Mouse (Mus musculus): ENCODE results near the gene Gm11444. TPM values are rescaled to one million over a fixed set of nuclear protein-coding genes. Genes with fewer than 3 reads are reported as not detected.

The Gm11444 gene
- not detected in 2 replicates for polyA plus RNA-seq (2012; rRNA removed)

DNA sequence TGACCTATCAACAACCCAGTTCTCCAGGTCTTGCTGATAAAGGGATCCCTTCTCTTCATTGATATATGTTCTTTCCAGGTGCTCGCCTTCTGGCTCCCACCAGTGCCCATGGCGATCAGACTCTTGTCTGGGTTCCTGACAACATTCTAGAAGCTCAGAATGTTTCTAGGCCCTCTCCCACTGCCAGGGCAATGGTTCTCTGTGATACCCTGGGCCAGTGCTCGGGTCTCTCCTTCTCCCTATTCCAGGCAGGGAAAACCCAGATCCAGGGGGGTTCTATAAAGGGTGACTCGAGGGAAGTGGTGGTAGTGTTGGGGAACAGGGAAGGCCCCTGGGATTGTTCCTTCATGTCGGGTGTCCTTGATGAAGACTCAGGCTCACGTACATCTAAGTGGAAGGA, at the start of gene Gm11444:
Gene Gm11444, minus strand, starts transcription at position 101 of the 400 bp plus-strand sequence.
- no peak for TF ChIP-seq CTCF (IDR thresholded peaks at IDR 0.05; ENCODE audit: insufficient read depth, low read length)
- DNase-seq: no peak
- WGBS: 89% methylated on average over 6 of the region's 6 CpGs
- Histone ChIP-seq H3K4me3 (replicated peaks; ENCODE audit: extremely low read depth, low read depth, low read length) (no peak within 1 kb of the TSS), H3K4me1 (ENCODE audit: control insufficient read depth, insufficient read depth, low read length) (peaks cover 4% of the 10 kb centered on the region; the same call in 1 of the 2 replicates)

GRCm38 (mm10) chr11:85896335-85896985, 46.3 kb upstream of the Gm11444 start:
- WGBS: 35% methylated on average over 13 of the region's 13 CpGs

DNA sequence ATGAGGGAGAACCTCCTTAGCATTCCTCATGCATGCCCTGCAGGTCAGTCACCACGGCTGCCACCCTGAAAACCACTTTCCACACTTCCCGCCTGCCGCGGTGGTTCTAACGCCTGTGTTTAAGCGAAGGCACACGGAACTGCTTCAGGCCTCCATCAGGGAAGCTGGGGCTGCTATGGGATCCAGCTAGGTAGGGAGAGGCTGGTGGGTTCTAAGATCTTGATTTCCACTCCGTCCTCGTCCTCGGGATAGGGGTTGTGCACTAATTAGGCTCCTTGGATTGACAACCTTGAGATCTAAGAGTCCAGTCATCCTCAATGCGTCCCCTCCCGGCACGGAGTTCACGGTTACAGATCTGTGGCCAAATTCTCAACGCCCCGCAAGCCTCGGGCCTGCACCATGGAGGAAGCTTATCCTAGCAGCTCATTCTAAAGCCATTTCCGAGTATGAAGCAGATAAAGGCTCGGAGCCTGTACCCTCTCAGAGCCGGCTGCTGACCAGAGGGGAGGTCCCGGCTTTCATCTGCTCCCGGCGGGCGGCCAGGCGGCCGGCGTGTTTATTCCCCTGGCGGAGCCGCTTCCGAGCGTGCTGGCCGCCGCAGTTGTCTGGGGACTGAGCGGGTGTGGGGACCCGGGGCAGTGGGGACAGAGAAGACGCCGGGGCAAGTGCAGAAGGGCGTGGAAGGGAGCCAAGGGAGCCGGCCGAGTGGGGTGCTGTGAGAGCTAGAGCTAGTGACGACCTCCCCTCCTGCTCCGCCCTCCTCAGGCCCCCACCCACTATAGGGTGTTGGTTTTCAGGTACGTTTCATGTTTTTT, 44.8 kb upstream of the Gm11444 start:
- 5% methylated on average over 43 of the region's 43 CpGs for WGBS
- peak; percentile 41 for DNase-seq
- H3K4me1 ChIP-seq (ENCODE audit: control insufficient read depth, insufficient read depth, low read length): peaks cover 7% of the 10 kb centered on the region
- no peak for TF ChIP-seq POLR2A (IDR thresholded peaks at IDR 0.05; ENCODE audit: borderline replicate concordance, extremely low read depth, low read depth, low read length)
- TF ChIP-seq CTCF (IDR thresholded peaks at IDR 0.05; ENCODE audit: insufficient read depth, low read length): no peak
- peak overlapping the region; percentile 1 for H3K4me3 ChIP-seq (replicated peaks; ENCODE audit: extremely low read depth, low read depth, low read length)

More at GRCm38 (mm10) chr11:85896335-85896985, 46.3 kb upstream of the Gm11444 start:
- Histone ChIP-seq H3K4me3 (replicated peaks; ENCODE audit: extremely low read depth, low read depth, low read length) (no peak overlapping the region), H3K4me1 (ENCODE audit: control insufficient read depth, insufficient read depth, low read length) (peaks cover 7% of the 10 kb centered on the region)
- TF ChIP-seq CTCF (IDR thresholded peaks at IDR 0.05; ENCODE audit: insufficient read depth, low read length) (no peak), POLR2A (IDR thresholded peaks at IDR 0.05; ENCODE audit: borderline replicate concordance, extremely low read depth, low read depth, low read length) (no peak)
- no peak for DNase-seq

GRCm38 (mm10) chr11:85894136-85894530, 44.0 kb upstream of the Gm11444 start:
- TF ChIP-seq CTCF (IDR thresholded peaks at IDR 0.05; ENCODE audit: insufficient read depth, low read length) (no peak), POLR2A (IDR thresholded peaks at IDR 0.05; ENCODE audit: borderline replicate concordance, extremely low read depth, low read depth, low read length) (no peak)
- 33% methylated on average over 3 of the region's 3 CpGs for WGBS
- H3K4me1 ChIP-seq (ENCODE audit: control insufficient read depth, insufficient read depth, low read length): peaks cover 7% of the 10 kb centered on the region
- DNase-seq: no peak
- H3K4me3 ChIP-seq (replicated peaks; ENCODE audit: extremely low read depth, low read depth, low read length): no peak overlapping the region

GRCm38 (mm10) chr11:85893400-85894135, 43.4 kb upstream of the Gm11444 start:
- 20% methylated on average over 13 of the region's 13 CpGs for WGBS
- no peak for DNase-seq
- TF ChIP-seq CTCF (IDR thresholded peaks at IDR 0.05; ENCODE audit: insufficient read depth, low read length): no peak
- Histone ChIP-seq H3K4me3 (replicated peaks; ENCODE audit: extremely low read depth, low read depth, low read length) (no peak overlapping the region), H3K4me1 (ENCODE audit: control insufficient read depth, insufficient read depth, low read length) (peaks cover 7% of the 10 kb centered on the region)

DNA sequence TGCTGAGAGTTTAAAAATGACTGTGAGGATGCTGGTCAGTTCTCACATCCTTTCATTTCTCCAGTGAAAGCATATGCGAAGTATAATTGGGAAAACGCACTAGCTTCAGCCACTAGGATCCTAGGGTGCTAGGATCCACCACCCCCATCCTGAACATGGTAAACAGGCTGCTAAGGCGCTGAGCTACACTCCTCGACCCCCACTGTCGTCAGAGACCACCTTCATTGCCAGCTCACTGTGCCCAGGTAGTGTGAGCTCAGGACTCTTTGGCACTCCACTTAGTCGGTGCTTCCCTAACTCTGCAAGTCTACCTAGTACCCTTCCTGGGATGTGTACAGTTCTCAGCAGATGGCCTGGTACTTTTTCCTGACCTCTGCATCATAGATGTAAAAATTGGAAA, 42.6 kb upstream of the Gm11444 start:
- TF ChIP-seq CTCF (IDR thresholded peaks at IDR 0.05; ENCODE audit: insufficient read depth, low read length): no peak
- 0 out of 2 replicates have a peak, but pooled peaks have one; percentile 9 for TF ChIP-seq POLR2A (IDR thresholded peaks at IDR 0.05; ENCODE audit: borderline replicate concordance, extremely low read depth, low read depth, low read length)
- DNase-seq: no peak
- H3K4me3 ChIP-seq (replicated peaks; ENCODE audit: extremely low read depth, low read depth, low read length): no peak overlapping the region
- 11% methylated on average over 6 of the region's 6 CpGs for WGBS
- H3K4me1 ChIP-seq (ENCODE audit: control insufficient read depth, insufficient read depth, low read length): peaks cover 7% of the 10 kb centered on the region

DNA sequence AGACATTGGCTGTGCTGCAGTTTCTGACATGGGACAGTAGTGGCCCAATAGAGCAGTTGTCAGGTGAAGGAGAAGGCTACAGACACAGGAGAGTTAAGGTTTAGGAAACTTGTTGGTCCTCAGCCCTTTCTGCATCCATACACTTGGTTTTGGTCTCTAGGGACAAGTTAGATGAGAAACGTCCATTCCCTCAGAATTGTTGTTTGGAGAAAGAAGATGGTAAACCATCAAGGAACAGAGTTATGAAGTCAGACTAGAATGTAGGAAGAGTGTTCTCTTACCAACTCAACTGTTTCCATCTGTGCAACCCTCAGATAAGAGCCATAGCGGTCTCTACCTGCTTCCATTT, 41.5 kb upstream of the Gm11444 start:
- WGBS: 25% methylated on average over 2 of the region's 2 CpGs
- TF ChIP-seq POLR2A (IDR thresholded peaks at IDR 0.05; ENCODE audit: borderline replicate concordance, extremely low read depth, low read depth, low read length) (no peak), CTCF (IDR thresholded peaks at IDR 0.05; ENCODE audit: insufficient read depth, low read length) (no peak)
- peak overlapping the region; percentile 36 for H3K4me3 ChIP-seq (replicated peaks; ENCODE audit: extremely low read depth, low read depth, low read length)
- no peak for DNase-seq
- peaks cover 7% of the 10 kb centered on the region for H3K4me1 ChIP-seq (ENCODE audit: control insufficient read depth, insufficient read depth, low read length)

GRCm38 (mm10) chr11:85891010-85891691, 41.0 kb upstream of the Gm11444 start:
- no peak for TF ChIP-seq CTCF (IDR thresholded peaks at IDR 0.05; ENCODE audit: insufficient read depth, low read length)
- TF ChIP-seq POLR2A (IDR thresholded peaks at IDR 0.05; ENCODE audit: borderline replicate concordance, extremely low read depth, low read depth, low read length): 0 out of 2 replicates have a peak, but pooled peaks have one; percentile 20
- peak overlapping the region; percentile 36 for H3K4me3 ChIP-seq (replicated peaks; ENCODE audit: extremely low read depth, low read depth, low read length)
- 13% methylated on average over 12 of the region's 13 CpGs for WGBS

GRCm38 (mm10) chr11:85890563-85890845, 40.4 kb upstream of the Gm11444 start:
- H3K4me1 ChIP-seq (ENCODE audit: control insufficient read depth, insufficient read depth, low read length): peaks cover 7% of the 10 kb centered on the region
- no peak for DNase-seq
- peak overlapping the region; percentile 36 for H3K4me3 ChIP-seq (replicated peaks; ENCODE audit: extremely low read depth, low read depth, low read length)
- TF ChIP-seq POLR2A (IDR thresholded peaks at IDR 0.05; ENCODE audit: borderline replicate concordance, extremely low read depth, low read depth, low read length) (no peak), CTCF (IDR thresholded peaks at IDR 0.05; ENCODE audit: insufficient read depth, low read length) (no peak)
- WGBS: 15% methylated on average over 13 of the region's 13 CpGs

More at GRCm38 (mm10) chr11:85891010-85891691, 41.0 kb upstream of the Gm11444 start:
- DNase-seq: no peak
- peaks cover 7% of the 10 kb centered on the region for H3K4me1 ChIP-seq (ENCODE audit: control insufficient read depth, insufficient read depth, low read length)

Measured in lung, adult 2 months (tissue).